Mouse (Mus musculus) neural tube, embryonic 15.5 days (tissue): ENCODE results near the gene Tmprss13. TPM values are rescaled to one million over a fixed set of nuclear protein-coding genes. Genes with fewer than 3 reads are reported as not detected.

ENCODE experiments used
- ATAC-seq: fragments of 200-750 bp; cut with Nextera tagmentation; 2 replicates; pipeline ENCODE4 v1.8.0; 2017; ENCODE audit warnings: mild to moderate bottlenecking, moderate TSS enrichment, moderate library complexity; ENCODE audit not compliant: low FRiP score
- H3K27ac ChIP-seq: fragments of 300-500 bp; sonication (generic); replicated peaks from 2 replicates; pipeline ENCODE4 v1.5.1; 2015; ENCODE audit warnings: mild to moderate bottlenecking, inconsistent platforms
- H3K27me3 ChIP-seq: fragments of 300-500 bp; sonication (generic); replicated peaks from 2 replicates; pipeline ENCODE4 v1.6.1; 2015; ENCODE audit warnings: inconsistent platforms
- H3K36me3 ChIP-seq: fragments of 300-500 bp; sonication (generic); 2 replicates; pipeline ENCODE4 v1.6.1; 2015; ENCODE audit warnings: inconsistent platforms
- H3K4me1 ChIP-seq: fragments of 300-500 bp; sonication (generic); 2 replicates; pipeline ENCODE4 v1.6.1; 2015; ENCODE audit warnings: inconsistent platforms
- H3K4me2 ChIP-seq: fragments of 300-500 bp; sonication (generic); 2 replicates; pipeline ENCODE4 v1.6.1; 2015; ENCODE audit warnings: inconsistent platforms, mild to moderate bottlenecking, moderate library complexity
- H3K4me3 ChIP-seq: fragments of 300-500 bp; sonication (generic); replicated peaks from 2 replicates; pipeline ENCODE4 v1.5.1; 2015; ENCODE audit warnings: mild to moderate bottlenecking, inconsistent platforms
- H3K9ac ChIP-seq: fragments of 300-500 bp; sonication (generic); replicated peaks from 2 replicates; pipeline ENCODE4 v1.6.1; 2015; ENCODE audit warnings: mild to moderate bottlenecking, inconsistent platforms
- H3K9me3 ChIP-seq: fragments of 300-500 bp; sonication (generic); replicated peaks from 2 replicates; pipeline ENCODE4 v1.6.1; 2016; ENCODE audit warnings: inconsistent platforms
- WGBS: fragments of 180-500 bp; shearing (Covaris S2); methylation state at CpG from one replicate; pipeline ENCODE4 v1.1.7; 2015; ENCODE audit warnings: mixed read lengths; 5-methylcytosine and 5-hydroxymethylcytosine counted together
- polyA plus RNA-seq: library from polyadenylated mRNA; unstranded; fragments of >200 nt; fragmentation: Nextera tagmentation; extraction: Ambion mirVana; gene quantifications from 2 replicates; pipeline ENCODE4 v1.2.1, GENCODE M21; 2015

The Tmprss13 gene
- polyA plus RNA-seq, 1 experiment from 2014 or later: 0.04 TPM

DNA sequence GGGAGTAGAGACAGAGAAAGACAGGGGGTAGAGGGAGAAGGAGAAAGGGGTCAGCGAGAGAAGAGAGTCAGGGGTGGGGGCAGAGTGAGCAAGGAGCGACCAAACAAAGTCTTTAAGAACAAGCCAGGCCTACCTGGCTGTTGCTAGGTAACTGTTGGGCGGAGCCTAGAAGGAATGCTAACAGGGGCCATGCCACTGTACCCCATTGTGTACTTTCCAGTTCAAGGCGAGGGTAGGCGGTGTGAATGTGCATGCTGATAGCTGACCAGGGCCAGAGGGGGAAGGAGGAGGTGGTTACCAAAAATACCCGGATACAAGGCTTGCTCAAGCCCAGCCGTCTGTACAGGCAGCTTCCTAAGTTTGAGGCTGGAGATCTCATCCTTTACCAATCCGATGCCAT is 17.1 kb upstream of the Tmprss13 start:
- Histone ChIP-seq H3K4me3 (no peak overlapping the region), H3K9me3 (no peaks in the 10 kb centered on the region), H3K36me3 (no peaks in the 10 kb centered on the region), H3K4me1 (peaks cover 7% of the 10 kb centered on the region; the same call in 1 of the 2 replicates), H3K9ac (no peak overlapping the region), H3K27me3 (0 out of 2 replicates have a peak, but pooled peaks cover 4% of the 10 kb centered on the region), H3K4me2 (no peak overlapping the region), H3K27ac (no peak overlapping the region)
- ATAC-seq: no peak
- WGBS: 92% methylated on average over 8 of the region's 8 CpGs

DNA sequence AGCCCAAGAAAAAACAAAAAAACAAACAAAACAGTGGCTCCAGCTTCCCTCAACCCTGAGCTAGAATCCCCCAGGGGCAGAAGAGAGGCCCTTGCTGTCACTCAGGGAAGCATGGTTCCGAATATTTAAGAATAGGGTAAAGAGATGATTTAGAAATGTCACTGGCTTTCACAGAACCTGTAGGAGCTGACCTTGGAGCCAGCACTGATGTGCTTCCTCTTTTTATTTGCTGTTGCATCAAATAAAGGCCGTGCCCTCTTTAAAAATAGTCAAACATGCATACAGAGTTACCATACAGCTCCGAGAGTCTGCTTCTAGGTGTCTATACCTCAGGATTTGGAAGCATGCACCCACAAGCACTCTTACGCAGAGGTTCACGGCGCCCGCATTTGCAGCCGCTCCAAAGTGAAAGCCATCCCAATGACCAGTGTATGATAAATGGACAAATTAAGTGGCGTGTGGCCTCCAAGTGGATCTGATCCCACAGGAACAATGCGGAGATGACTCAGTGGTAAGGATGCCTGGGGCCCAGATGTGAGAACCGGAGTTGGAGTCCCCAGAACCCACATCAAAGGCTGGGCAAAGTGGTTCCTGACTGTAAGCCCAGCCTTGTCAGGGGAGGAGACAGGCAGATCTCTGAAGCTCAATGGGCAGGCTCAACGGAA is 12.0 kb upstream of the Tmprss13 start:
- Histone ChIP-seq H3K9me3 (no peaks in the 10 kb centered on the region), H3K27ac (no peak overlapping the region), H3K36me3 (no peaks in the 10 kb centered on the region), H3K4me1 (no peaks in the 10 kb centered on the region), H3K27me3 (no peaks in the 10 kb centered on the region), H3K4me2 (no peak overlapping the region), H3K4me3 (no peak overlapping the region), H3K9ac (no peak overlapping the region)
- no peak for ATAC-seq
- 86% methylated on average over 12 of the region's 12 CpGs for WGBS

- no peaks in the 10 kb centered on the region for H3K9me3 ChIP-seq
- no peaks in the 10 kb centered on the region for H3K27me3 ChIP-seq
- no peak overlapping the region for H3K4me3 ChIP-seq
- no peak overlapping the region for H3K4me2 ChIP-seq
- H3K4me1 ChIP-seq: no peaks in the 10 kb centered on the region
- no peak for ATAC-seq
- H3K36me3 ChIP-seq: no peaks in the 10 kb centered on the region
- no peak overlapping the region for H3K27ac ChIP-seq
- 90% methylated on average over 5 of the region's 5 CpGs for WGBS
- no peak overlapping the region for H3K9ac ChIP-seq
Observed at GRCm38 (mm10) chr9:45308521-45308920, 10.4 kb upstream of the Tmprss13 start.

GRCm38 (mm10) chr9:45311858-45312257 is 7.0 kb upstream of the Tmprss13 start:
- Histone ChIP-seq H3K4me2 (no peak overlapping the region), H3K9ac (no peak overlapping the region), H3K4me3 (no peak overlapping the region), H3K27ac (no peak overlapping the region), H3K36me3 (no peaks in the 10 kb centered on the region), H3K27me3 (no peaks in the 10 kb centered on the region), H3K9me3 (no peaks in the 10 kb centered on the region), H3K4me1 (no peaks in the 10 kb centered on the region)
- 86% methylated on average over 6 of the region's 6 CpGs for WGBS
- no peak for ATAC-seq

DNA sequence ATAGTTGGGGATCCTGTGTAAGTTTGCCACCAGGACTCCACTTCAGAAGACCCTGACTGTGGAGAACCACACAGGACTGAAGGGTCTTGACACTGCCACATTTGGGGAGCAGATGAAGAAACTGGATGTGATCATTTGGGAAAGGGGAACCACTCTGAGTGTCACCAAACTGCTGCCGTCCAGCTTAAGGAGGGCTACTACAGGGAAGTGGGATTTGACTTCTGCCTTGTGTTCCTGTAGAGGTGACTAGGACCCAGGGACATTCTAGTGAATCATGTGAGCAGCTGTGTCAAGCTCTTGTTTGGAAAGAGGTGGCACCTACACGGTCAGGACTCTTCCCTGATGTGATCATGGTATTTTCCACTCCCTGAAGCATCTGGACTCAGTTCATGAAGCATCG is 5.0 kb upstream of the Tmprss13 start:
- no peaks in the 10 kb centered on the region for H3K27me3 ChIP-seq
- H3K9ac ChIP-seq: no peak overlapping the region
- 84% methylated on average over 3 of the region's 3 CpGs for WGBS
- no peak overlapping the region for H3K4me3 ChIP-seq
- ATAC-seq: no peak
- no peak overlapping the region for H3K4me2 ChIP-seq
- no peaks in the 10 kb centered on the region for H3K36me3 ChIP-seq
- no peaks in the 10 kb centered on the region for H3K9me3 ChIP-seq
- H3K4me1 ChIP-seq: no peaks in the 10 kb centered on the region
- no peak overlapping the region for H3K27ac ChIP-seq

- Histone ChIP-seq H3K4me3 (no peak overlapping the region), H3K9me3 (no peaks in the 10 kb centered on the region)
- no peak for ATAC-seq
Observed at GRCm38 (mm10) chr9:45317635-45318034, 1.3 kb upstream of the Tmprss13 start.

DNA sequence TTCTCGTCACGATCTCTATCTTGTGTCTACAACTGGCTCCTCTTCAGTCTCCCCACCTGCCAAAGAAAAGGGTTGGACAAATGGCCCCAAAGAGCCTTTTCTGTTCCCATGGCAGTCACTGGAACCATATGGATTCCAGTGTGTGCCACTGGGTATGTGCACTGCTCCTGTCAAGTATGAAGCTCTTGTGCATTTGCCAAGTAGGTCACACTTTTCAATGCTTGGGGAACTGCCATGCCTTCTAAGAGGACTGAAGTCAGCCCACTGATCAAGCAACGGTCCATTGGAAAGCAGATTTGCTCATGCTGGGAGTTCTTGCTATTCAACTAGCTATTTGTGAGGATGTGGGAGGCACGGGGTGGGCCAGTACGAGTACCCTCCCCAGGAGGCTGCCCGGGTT is 2.6 kb downstream of the Tmprss13 start:
- ATAC-seq: no peak

More at GRCm38 (mm10) chr9:45317635-45318034, 1.3 kb upstream of the Tmprss13 start:
- no peak overlapping the region for H3K4me2 ChIP-seq
- H3K27ac ChIP-seq: no peak overlapping the region
- H3K36me3 ChIP-seq: no peaks in the 10 kb centered on the region
- no peaks in the 10 kb centered on the region for H3K27me3 ChIP-seq
- WGBS: 78% methylated on average over 3 of the region's 3 CpGs
- no peak overlapping the region for H3K9ac ChIP-seq
- no peaks in the 10 kb centered on the region for H3K4me1 ChIP-seq

GRCm38 (mm10) chr9:45321946-45322430 is 3.1 kb downstream of the Tmprss13 start:
- Histone ChIP-seq H3K9me3 (no peaks in the 10 kb centered on the region), H3K36me3 (no peaks in the 10 kb centered on the region), H3K4me1 (no peaks in the 10 kb centered on the region), H3K27ac (no peak overlapping the region), H3K9ac (no peak overlapping the region), H3K4me3 (no peak overlapping the region), H3K27me3 (no peaks in the 10 kb centered on the region), H3K4me2 (no peak overlapping the region)
- 85% methylated on average over 4 of the region's 4 CpGs for WGBS
- ATAC-seq: no peak

More for the DNA sequence above, 2.6 kb downstream of the Tmprss13 start:
- H3K4me3 ChIP-seq: no peak overlapping the region
- H3K9ac ChIP-seq: no peak overlapping the region
- 81% methylated on average over 6 of the region's 6 CpGs for WGBS
- no peaks in the 10 kb centered on the region for H3K36me3 ChIP-seq
- no peak overlapping the region for H3K27ac ChIP-seq
- H3K4me2 ChIP-seq: no peak overlapping the region
- H3K27me3 ChIP-seq: no peaks in the 10 kb centered on the region
- H3K4me1 ChIP-seq: no peaks in the 10 kb centered on the region
- no peaks in the 10 kb centered on the region for H3K9me3 ChIP-seq

DNA sequence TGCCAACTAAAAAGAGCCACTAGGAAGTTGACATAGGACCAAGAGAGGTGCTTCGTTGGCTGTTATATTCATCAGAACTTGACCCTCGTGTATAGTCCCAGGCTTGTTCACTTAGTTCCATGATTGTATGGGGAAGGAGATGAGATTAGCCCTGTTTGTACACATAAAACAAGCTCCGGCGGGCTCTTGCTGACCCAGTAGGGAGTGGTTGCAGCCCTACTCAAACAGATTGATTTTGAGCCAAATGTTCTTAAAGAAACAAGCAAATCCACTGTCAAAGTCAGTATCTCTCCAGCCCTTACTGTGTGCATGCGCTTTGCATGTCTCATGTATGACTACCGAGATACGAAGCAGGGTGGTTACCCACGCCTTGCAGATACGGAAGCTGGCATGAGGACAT is 7.5 kb downstream of the Tmprss13 start:
- Histone ChIP-seq H3K9ac (no peak overlapping the region), H3K27ac (no peak overlapping the region), H3K9me3 (no peaks in the 10 kb centered on the region), H3K4me3 (no peak overlapping the region), H3K4me2 (no peak overlapping the region), H3K4me1 (no peaks in the 10 kb centered on the region), H3K27me3 (no peaks in the 10 kb centered on the region), H3K36me3 (no peaks in the 10 kb centered on the region)
- WGBS: 93% methylated on average over 9 of the region's 9 CpGs
- ATAC-seq: no peak

DNA sequence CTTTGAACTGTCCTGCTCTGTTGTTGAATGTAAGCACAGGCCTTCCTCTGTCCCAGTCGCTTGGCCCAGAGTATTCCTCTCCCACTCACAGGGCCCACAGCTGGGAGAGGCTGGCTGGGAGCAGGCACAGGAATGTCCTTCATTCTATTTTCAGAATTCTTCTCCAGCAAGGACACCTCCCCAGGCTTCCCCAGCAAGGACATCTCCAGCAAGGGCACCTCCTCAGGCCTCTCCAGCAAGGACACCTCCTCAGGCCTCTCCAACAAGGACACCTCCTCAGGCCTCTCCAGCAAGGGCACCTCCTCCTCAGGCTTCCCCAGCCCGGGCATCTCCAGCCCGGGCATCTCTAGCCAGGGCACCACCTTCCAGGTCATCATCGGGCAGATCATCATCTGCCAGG is 9.4 kb downstream of the Tmprss13 start:
- ATAC-seq: no peak
- 87% methylated on average over 4 of the region's 4 CpGs for WGBS
- Histone ChIP-seq H3K4me2 (no peak overlapping the region), H3K4me1 (no peaks in the 10 kb centered on the region), H3K36me3 (no peaks in the 10 kb centered on the region), H3K27me3 (no peaks in the 10 kb centered on the region), H3K9ac (no peak overlapping the region), H3K4me3 (no peak overlapping the region), H3K9me3 (no peaks in the 10 kb centered on the region), H3K27ac (no peak overlapping the region)

GRCm38 (mm10) chr9:45329577-45329976 is 10.7 kb downstream of the Tmprss13 start:
- no peak overlapping the region for H3K4me2 ChIP-seq
- H3K27ac ChIP-seq: no peak overlapping the region
- H3K9ac ChIP-seq: no peak overlapping the region
- WGBS: 95% methylated on average over 6 of the region's 6 CpGs
- ATAC-seq: no peak
- H3K9me3 ChIP-seq: no peaks in the 10 kb centered on the region
- H3K4me3 ChIP-seq: no peak overlapping the region
- no peaks in the 10 kb centered on the region for H3K4me1 ChIP-seq
- H3K27me3 ChIP-seq: no peaks in the 10 kb centered on the region
- no peaks in the 10 kb centered on the region for H3K36me3 ChIP-seq

- Histone ChIP-seq H3K36me3 (no peaks in the 10 kb centered on the region), H3K27me3 (no peaks in the 10 kb centered on the region), H3K9me3 (no peaks in the 10 kb centered on the region), H3K4me2 (no peak overlapping the region), H3K27ac (no peak overlapping the region), H3K9ac (no peak overlapping the region), H3K4me1 (no peaks in the 10 kb centered on the region), H3K4me3 (no peak overlapping the region)
- 82% methylated on average over 2 of the region's 2 CpGs for WGBS
- no peak for ATAC-seq
Observed at GRCm38 (mm10) chr9:45337406-45337805, 18.5 kb downstream of the Tmprss13 start.
